Mouse (Mus musculus) c-Kit-positive CD71-negative TER-119-negative erythroid progenitor cells, embryonic 14.5 days (primary cell): ENCODE measurements at regions not wholly inside any gene's neighbourhood (a gene's known extent, or its start where the extent isn't known, plus 50 kb on each side); places are given as distances from the start of the nearest gene placed in this dataset.

ENCODE experiments used
- DNase-seq: peaks from one replicate; pipeline ENCODE4 v3.0.0-alpha.2; 2013; ENCODE audit warnings: low read depth

- DNase-seq = no peak
These were observed 133.1 kb downstream of the Tgfb2 start for GRCm38 (mm10) chr1:186572651-186573050.

GRCm38 (mm10) chr1:186572092-186572491 lies 133.7 kb downstream of the Tgfb2 start:
- no peak for DNase-seq

- no peak for DNase-seq
These were observed 137.3 kb downstream of the Tgfb2 start for GRCm38 (mm10) chr1:186568496-186568895.

GRCm38 (mm10) chr1:186568076-186568475 lies 137.7 kb downstream of the Tgfb2 start:
- DNase-seq = no peak

GRCm38 (mm10) chr1:186567136-186567826 lies 138.5 kb downstream of the Tgfb2 start:
- no peak for DNase-seq

GRCm38 (mm10) chr1:186562027-186562426 lies 143.8 kb downstream of the Tgfb2 start:
- no peak for DNase-seq

DNA sequence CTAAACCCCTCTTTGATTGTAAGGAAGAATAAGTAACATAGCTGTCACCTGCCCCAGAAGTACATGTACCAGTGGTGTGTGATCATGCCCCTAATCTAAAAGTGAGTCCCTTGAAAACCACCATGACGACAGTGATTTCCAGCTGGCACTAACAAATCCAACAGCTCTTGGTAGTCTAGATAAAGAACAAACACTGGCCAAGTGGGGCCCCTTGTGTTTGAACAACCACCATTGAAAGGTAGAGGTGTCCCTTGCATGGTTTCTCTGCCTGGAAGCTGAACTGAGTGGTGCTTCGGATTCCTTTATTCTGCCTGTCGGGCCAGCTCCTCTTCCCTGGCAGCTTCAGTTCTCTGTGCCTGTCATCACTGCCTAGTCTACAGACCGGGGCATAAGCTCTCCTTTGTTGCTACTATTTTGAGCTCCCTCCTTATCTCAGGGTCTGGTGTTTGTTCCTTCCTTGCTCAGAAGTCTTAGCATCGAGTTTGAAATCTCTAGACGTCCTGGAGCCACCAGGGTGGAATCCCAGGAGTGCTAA lies 150.3 kb downstream of the Tgfb2 start:
- DNase-seq = no peak

GRCm38 (mm10) chr1:186554520-186555010 lies 151.2 kb downstream of the Tgfb2 start:
- DNase-seq = no peak

DNA sequence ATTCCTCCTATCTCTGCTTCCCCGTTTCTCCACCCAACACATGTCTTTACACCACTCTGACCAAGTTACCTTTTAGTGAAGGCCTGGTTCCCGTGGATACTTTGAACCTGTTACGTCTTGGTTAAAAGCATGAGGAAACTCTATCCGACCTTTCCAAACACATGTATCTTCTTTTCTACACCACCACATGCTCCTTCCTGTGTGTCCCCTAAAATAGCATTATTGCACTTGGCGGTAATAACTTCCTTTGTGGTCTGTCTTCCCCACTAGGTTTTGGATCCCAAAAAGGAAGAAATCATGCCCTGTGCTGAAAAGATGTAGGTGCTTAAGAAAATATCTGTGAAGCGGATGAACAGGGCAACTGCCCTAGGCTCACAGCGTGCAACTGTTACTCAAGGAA lies 153.1 kb downstream of the Tgfb2 start:
- DNase-seq = no peak

- DNase-seq = no peak
These were observed 155.4 kb downstream of the Tgfb2 start for GRCm38 (mm10) chr1:186550265-186550885.

DNA sequence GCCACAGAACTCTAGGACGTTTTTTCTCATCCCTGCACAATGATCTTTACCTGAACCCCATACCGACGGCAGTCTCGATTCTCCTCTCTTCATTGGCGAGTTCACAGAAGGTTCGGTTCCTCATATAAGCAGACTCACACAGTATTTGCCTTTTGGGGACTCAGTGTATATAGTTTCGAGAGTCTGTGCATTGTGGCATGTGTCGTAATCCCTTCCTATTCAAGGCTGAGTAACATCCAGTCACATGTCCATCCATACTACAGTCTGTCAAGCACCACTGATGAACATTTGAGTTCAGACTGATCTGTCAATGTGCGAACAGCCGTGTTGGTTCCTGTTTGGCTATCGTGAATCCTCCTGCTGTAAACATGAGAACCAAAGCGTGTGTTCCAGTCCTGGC lies 156.6 kb downstream of the Tgfb2 start:
- DNase-seq = no peak

DNA sequence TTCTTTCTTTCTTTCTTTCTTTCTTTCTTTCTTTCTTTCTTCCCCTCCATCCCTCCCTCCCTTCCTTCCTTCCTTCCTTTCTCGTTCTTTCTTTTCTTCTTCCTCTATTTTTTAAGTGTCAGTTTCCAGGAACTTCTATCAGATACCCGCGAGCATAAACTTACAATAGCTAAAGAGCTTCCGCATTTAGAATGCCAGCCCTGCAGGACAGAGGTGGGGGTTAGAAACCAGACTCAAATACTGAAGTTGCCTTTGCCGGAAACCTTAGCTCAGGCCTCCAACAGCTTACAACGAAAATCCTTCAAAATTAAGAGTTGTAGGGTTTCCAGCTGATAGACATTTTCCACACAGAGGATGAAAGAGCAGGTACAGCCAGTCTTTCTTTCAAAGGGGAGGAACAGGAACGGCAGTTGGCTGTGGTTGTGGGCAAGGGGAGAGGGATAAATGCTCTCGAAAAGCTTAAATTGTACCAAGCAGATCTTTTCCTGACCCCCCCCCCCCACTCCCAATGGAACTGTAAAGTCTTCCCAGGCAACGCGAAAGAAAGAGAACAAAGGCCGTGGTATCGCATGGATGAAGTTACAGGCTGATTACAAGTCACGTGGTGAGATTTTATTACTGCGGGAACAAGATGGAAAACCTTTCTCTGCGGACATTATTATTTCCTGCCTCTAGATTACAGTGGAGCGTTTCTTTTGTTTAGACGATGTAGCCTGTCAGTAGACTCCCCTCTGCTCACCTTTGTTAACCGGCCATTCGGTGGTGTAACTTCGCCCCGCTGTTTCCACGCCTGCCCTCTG lies 159.2 kb downstream of the Tgfb2 start:
- DNase-seq = no peak

GRCm38 (mm10) chr1:186540070-186540469 lies 165.7 kb downstream of the Tgfb2 start:
- DNase-seq = no peak

- no peak for DNase-seq
These were observed 167.6 kb downstream of the Tgfb2 start for GRCm38 (mm10) chr1:186538233-186538632.

- no peak for DNase-seq
These were observed 189.8 kb downstream of the Tgfb2 start for GRCm38 (mm10) chr1:186515976-186516375.

- DNase-seq = no peak
These were observed 190.7 kb downstream of the Tgfb2 start for GRCm38 (mm10) chr1:186515071-186515470.

DNA sequence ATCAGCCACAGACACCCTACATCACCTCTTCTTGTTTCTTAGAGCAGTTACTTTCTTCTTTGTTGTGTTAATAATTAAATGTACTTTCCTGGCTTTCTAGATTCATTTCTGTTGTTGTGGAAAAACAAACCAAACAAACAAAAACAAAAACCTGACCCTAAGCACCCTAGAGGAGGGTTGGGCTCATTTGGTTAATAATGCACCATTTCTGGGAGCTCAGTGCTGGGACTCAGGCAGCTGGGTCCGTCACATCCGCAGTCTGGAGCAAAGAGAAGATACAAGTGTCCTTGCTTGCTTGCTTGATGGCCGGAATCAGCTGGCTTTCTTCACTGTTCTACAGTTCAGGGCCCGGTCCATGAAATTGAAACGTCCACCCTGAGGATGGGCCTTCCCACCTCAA lies 191.9 kb downstream of the Tgfb2 start:
- no peak for DNase-seq

- no peak for DNase-seq
These were observed 195.3 kb downstream of the Tgfb2 start for GRCm38 (mm10) chr1:186510531-186510930.

GRCm38 (mm10) chr1:186508358-186508757 lies 197.4 kb downstream of the Tgfb2 start:
- DNase-seq = peak; percentile 10

- DNase-seq = no peak
These were observed 197.8 kb downstream of the Tgfb2 start for GRCm38 (mm10) chr1:186507956-186508355.

DNA sequence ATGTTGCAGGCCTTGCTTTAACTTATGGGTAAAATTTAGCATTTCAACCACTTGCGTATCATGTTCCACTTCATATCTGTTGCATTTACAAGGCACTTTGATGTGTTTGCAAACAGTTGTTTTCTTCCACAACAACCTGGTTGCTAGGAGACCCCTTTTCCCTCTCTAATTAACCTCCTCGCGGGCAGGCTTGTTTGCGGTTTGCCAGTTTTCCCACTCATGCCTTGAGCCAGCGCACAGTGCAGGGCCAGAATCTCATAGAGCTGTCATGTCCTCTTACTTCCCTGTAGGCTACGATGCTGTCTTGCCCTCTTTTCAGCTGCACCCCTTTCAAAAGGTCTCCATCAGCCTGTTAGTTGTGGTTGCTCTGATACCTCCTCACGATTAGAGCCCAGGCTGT lies 199.3 kb downstream of the Tgfb2 start:
- no peak for DNase-seq

DNA sequence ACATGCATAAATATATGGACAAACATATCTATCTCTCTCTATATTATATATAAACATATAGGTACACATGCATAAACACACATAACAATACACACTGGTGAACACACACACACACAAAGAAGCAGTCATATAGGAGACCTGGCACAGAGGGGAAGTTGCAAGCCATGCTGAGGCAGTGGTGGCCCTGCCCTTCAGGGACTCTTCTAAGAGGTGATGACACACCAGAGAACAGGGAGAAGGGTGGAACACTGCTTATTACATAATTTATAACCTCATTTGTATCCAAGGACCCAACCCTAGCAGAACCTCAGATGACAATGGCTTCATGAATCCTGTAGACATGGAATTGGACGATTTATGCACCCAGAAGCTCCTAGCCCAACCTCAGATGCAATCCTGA lies 199.9 kb downstream of the Tgfb2 start:
- no peak for DNase-seq
